Mouse (Mus musculus): ENCODE data around the gene Rcan3. TPM values are rescaled to one million over a fixed set of nuclear protein-coding genes. Genes with fewer than 3 reads are reported as not detected.

Gene Rcan3
- polyA plus RNA-seq, 1 experiment, result 9.2 TPM

- Histone ChIP-seq H3K36me3 (ENCODE audit: control insufficient read depth, insufficient read depth) (no peaks in the 10 kb centered on the region), H3ac (ENCODE audit: control insufficient read depth, insufficient read length) (no peak overlapping the region), H3K79me2 (ENCODE audit: control insufficient read depth, insufficient read depth) (no peaks in the 10 kb centered on the region), H3K4me2 (ENCODE audit: low read depth) (no peak overlapping the region), H3K4me3 (no peak overlapping the region), H3K27me3 (ENCODE audit: control insufficient read depth, insufficient read depth, insufficient read length) (peaks cover 12% of the 10 kb centered on the region)
- TF ChIP-seq SRF (IDR thresholded peaks at IDR 0.05; ENCODE audit: control insufficient read depth, insufficient read length, low read depth), result no peak
- no peak for TF ChIP-seq TCF12 (IDR thresholded peaks at IDR 0.05; ENCODE audit: insufficient read depth, poor library complexity, severe bottlenecking)
- no peak for TF ChIP-seq USF1 (IDR thresholded peaks at IDR 0.05; ENCODE audit: low read depth)
- no peak for TF ChIP-seq MYOD1 (IDR thresholded peaks at IDR 0.05; ENCODE audit: control insufficient read depth in 1 of 3, insufficient read length in 2 of 3, low read depth in 2 of 3)
- TF ChIP-seq MAX (IDR thresholded peaks at IDR 0.05; ENCODE audit: low read depth), result no peak
- no peak for TF ChIP-seq MYOG (IDR thresholded peaks at IDR 0.05; ENCODE audit: control insufficient read depth in 1 of 3, insufficient read depth in 1 of 3, insufficient read length in 2 of 3, low read depth in 2 of 3)
Measured at GRCm38 (mm10) chr4:135393381-135393780, 40.3 kb downstream of the Rcan3 start.

- Histone ChIP-seq H3K4me2 (ENCODE audit: low read depth) (no peak overlapping the region), H3K36me3 (ENCODE audit: control insufficient read depth, insufficient read depth) (no peaks in the 10 kb centered on the region), H3K79me2 (ENCODE audit: control insufficient read depth, insufficient read depth) (no peaks in the 10 kb centered on the region), H3K4me3 (no peak overlapping the region), H3K27me3 (ENCODE audit: control insufficient read depth, insufficient read depth, insufficient read length) (peaks cover 7% of the 10 kb centered on the region), H3ac (ENCODE audit: control insufficient read depth, insufficient read length) (no peak overlapping the region)
- TF ChIP-seq POLR2A (IDR thresholded peaks at IDR 0.05; ENCODE audit: insufficient read length, low read depth) (no peak), E2F4 (IDR thresholded peaks at IDR 0.05; ENCODE audit: insufficient read depth) (no peak), CEBPB (IDR thresholded peaks at IDR 0.05; ENCODE audit: insufficient read depth, poor library complexity, severe bottlenecking) (no peak), REST (IDR thresholded peaks at IDR 0.05; ENCODE audit: insufficient read depth, insufficient read length) (no peak), SRF (IDR thresholded peaks at IDR 0.05; ENCODE audit: control insufficient read depth, insufficient read length, low read depth) (no peak), TCF12 (IDR thresholded peaks at IDR 0.05; ENCODE audit: insufficient read depth, poor library complexity, severe bottlenecking) (no peak), MYOD1 (IDR thresholded peaks at IDR 0.05; ENCODE audit: control insufficient read depth in 1 of 3, insufficient read length in 2 of 3, low read depth in 2 of 3) (no peak), TCF3 (IDR thresholded peaks at IDR 0.05; ENCODE audit: insufficient read length, low read depth) (no peak), USF1 (IDR thresholded peaks at IDR 0.05; ENCODE audit: low read depth) (no peak), MYOG (IDR thresholded peaks at IDR 0.05; ENCODE audit: control insufficient read depth in 1 of 3, insufficient read depth in 1 of 3, insufficient read length in 2 of 3, low read depth in 2 of 3) (no peak), POLR2AphosphoS2 (IDR thresholded peaks at IDR 0.05; ENCODE audit: insufficient read length, low read depth) (no peak), MAX (IDR thresholded peaks at IDR 0.05; ENCODE audit: low read depth) (no peak)
Measured at GRCm38 (mm10) chr4:135392801-135393200, 40.9 kb downstream of the Rcan3 start.

- no peaks in the 10 kb centered on the region for H3K79me2 ChIP-seq (ENCODE audit: control insufficient read depth, insufficient read depth)
- no peak overlapping the region for H3ac ChIP-seq (ENCODE audit: control insufficient read depth, insufficient read length)
- no peaks in the 10 kb centered on the region for H3K27me3 ChIP-seq (ENCODE audit: control insufficient read depth, insufficient read depth, insufficient read length)
- H3K4me3 ChIP-seq, result no peak overlapping the region
- no peaks in the 10 kb centered on the region for H3K36me3 ChIP-seq (ENCODE audit: control insufficient read depth, insufficient read depth)
- no peak overlapping the region for H3K4me2 ChIP-seq (ENCODE audit: low read depth)
- no peak for TF ChIP-seq POLR2A (IDR thresholded peaks at IDR 0.05; ENCODE audit: insufficient read length, low read depth)
Measured at GRCm38 (mm10) chr4:135391014-135391413, 42.6 kb downstream of the Rcan3 start.

- TF ChIP-seq MAX (IDR thresholded peaks at IDR 0.05; ENCODE audit: low read depth), result no peak
- no peak for TF ChIP-seq POLR2A (IDR thresholded peaks at IDR 0.05; ENCODE audit: insufficient read length, low read depth)
- no peak for TF ChIP-seq POLR2AphosphoS2 (IDR thresholded peaks at IDR 0.05; ENCODE audit: insufficient read length, low read depth)
- TF ChIP-seq MYOG (IDR thresholded peaks at IDR 0.05; ENCODE audit: control insufficient read depth in 1 of 3, insufficient read depth in 1 of 3, insufficient read length in 2 of 3, low read depth in 2 of 3), result no peak
- no peak for TF ChIP-seq TCF3 (IDR thresholded peaks at IDR 0.05; ENCODE audit: insufficient read length, low read depth)
- TF ChIP-seq REST (IDR thresholded peaks at IDR 0.05; ENCODE audit: insufficient read depth, insufficient read length), result no peak
- no peak for TF ChIP-seq TCF12 (IDR thresholded peaks at IDR 0.05; ENCODE audit: insufficient read depth, poor library complexity, severe bottlenecking)
- TF ChIP-seq MYOD1 (IDR thresholded peaks at IDR 0.05; ENCODE audit: control insufficient read depth in 1 of 3, insufficient read length in 2 of 3, low read depth in 2 of 3), result no peak
- no peak for TF ChIP-seq CEBPB (IDR thresholded peaks at IDR 0.05; ENCODE audit: insufficient read depth, poor library complexity, severe bottlenecking)
- TF ChIP-seq SRF (IDR thresholded peaks at IDR 0.05; ENCODE audit: control insufficient read depth, insufficient read length, low read depth), result no peak
- TF ChIP-seq USF1 (IDR thresholded peaks at IDR 0.05; ENCODE audit: low read depth), result no peak
- no peak for TF ChIP-seq E2F4 (IDR thresholded peaks at IDR 0.05; ENCODE audit: insufficient read depth)
- peaks cover 12% of the 10 kb centered on the region for H3K27me3 ChIP-seq (ENCODE audit: control insufficient read depth, insufficient read depth, insufficient read length)
- no peaks in the 10 kb centered on the region for H3K79me2 ChIP-seq (ENCODE audit: control insufficient read depth, insufficient read depth)
- no peak overlapping the region for H3K4me3 ChIP-seq
- no peak overlapping the region for H3ac ChIP-seq (ENCODE audit: control insufficient read depth, insufficient read length)
- H3K4me2 ChIP-seq (ENCODE audit: low read depth), result no peak overlapping the region
- H3K36me3 ChIP-seq (ENCODE audit: control insufficient read depth, insufficient read depth), result no peaks in the 10 kb centered on the region
Measured at GRCm38 (mm10) chr4:135385614-135386013, 48.0 kb downstream of the Rcan3 start.

- Histone ChIP-seq H3K4me3 (no peak overlapping the region), H3ac (ENCODE audit: control insufficient read depth, insufficient read length) (no peak overlapping the region), H3K27me3 (ENCODE audit: control insufficient read depth, insufficient read depth, insufficient read length) (peaks cover 20% of the 10 kb centered on the region), H3K4me2 (ENCODE audit: low read depth) (no peak overlapping the region), H3K36me3 (ENCODE audit: control insufficient read depth, insufficient read depth) (no peaks in the 10 kb centered on the region), H3K79me2 (ENCODE audit: control insufficient read depth, insufficient read depth) (no peaks in the 10 kb centered on the region)
- TF ChIP-seq MYOG (IDR thresholded peaks at IDR 0.05; ENCODE audit: control insufficient read depth in 1 of 3, insufficient read depth in 1 of 3, insufficient read length in 2 of 3, low read depth in 2 of 3) (no peak), E2F4 (IDR thresholded peaks at IDR 0.05; ENCODE audit: insufficient read depth) (no peak), REST (IDR thresholded peaks at IDR 0.05; ENCODE audit: insufficient read depth, insufficient read length) (no peak), MAX (IDR thresholded peaks at IDR 0.05; ENCODE audit: low read depth) (no peak), TCF12 (IDR thresholded peaks at IDR 0.05; ENCODE audit: insufficient read depth, poor library complexity, severe bottlenecking) (no peak), POLR2A (IDR thresholded peaks at IDR 0.05; ENCODE audit: insufficient read length, low read depth) (no peak), CEBPB (IDR thresholded peaks at IDR 0.05; ENCODE audit: insufficient read depth, poor library complexity, severe bottlenecking) (no peak), MYOD1 (IDR thresholded peaks at IDR 0.05; ENCODE audit: control insufficient read depth in 1 of 3, insufficient read length in 2 of 3, low read depth in 2 of 3) (no peak), USF1 (IDR thresholded peaks at IDR 0.05; ENCODE audit: low read depth) (no peak), TCF3 (IDR thresholded peaks at IDR 0.05; ENCODE audit: insufficient read length, low read depth) (no peak), SRF (IDR thresholded peaks at IDR 0.05; ENCODE audit: control insufficient read depth, insufficient read length, low read depth) (no peak), POLR2AphosphoS2 (IDR thresholded peaks at IDR 0.05; ENCODE audit: insufficient read length, low read depth) (no peak)
Measured at GRCm38 (mm10) chr4:135382316-135382715, 51.3 kb downstream of the Rcan3 start.
